Mouse (Mus musculus): Measurements from ENCODE around the gene Npr1. TPM values are rescaled to one million over a fixed set of nuclear protein-coding genes. Genes with fewer than 3 reads are reported as not detected.
A peak's percentile ranks its signal among the peaks of the same experiment; 100 is the strongest.

Gene Npr1
- total RNA-seq, 1 experiment from 2014 or later = not detected

- ATAC-seq (replicated peaks in 1 of 2; ENCODE audit: insufficient read depth in 1 of 2, low FRiP score in 2 of 2, low TSS enrichment in 1 of 2, low read depth in 1 of 2, poor library complexity in 2 of 2, severe bottlenecking in 2 of 2) = peak; percentile 98 to 99
Measured at GRCm38 (mm10) chr3:90490696-90491256, 25.1 kb upstream of the Npr1 start, which contains the start of gene Snapin. TSS of gene Snapin (minus strand) at chr3:90491033.

GRCm38 (mm10) chr3:90488576-90488975 lies 22.9 kb upstream of the Npr1 start:
- no peak for ATAC-seq (replicated peaks in 1 of 2; ENCODE audit: insufficient read depth in 1 of 2, low FRiP score in 2 of 2, low TSS enrichment in 1 of 2, low read depth in 1 of 2, poor library complexity in 2 of 2, severe bottlenecking in 2 of 2)

GRCm38 (mm10) chr3:90486998-90487397 lies 21.3 kb upstream of the Npr1 start:
- ATAC-seq (replicated peaks in 1 of 2; ENCODE audit: insufficient read depth in 1 of 2, low FRiP score in 2 of 2, low TSS enrichment in 1 of 2, low read depth in 1 of 2, poor library complexity in 2 of 2, severe bottlenecking in 2 of 2) = no peak

- ATAC-seq (replicated peaks in 1 of 2; ENCODE audit: insufficient read depth in 1 of 2, low FRiP score in 2 of 2, low TSS enrichment in 1 of 2, low read depth in 1 of 2, poor library complexity in 2 of 2, severe bottlenecking in 2 of 2) = peak; percentile 98
Measured at GRCm38 (mm10) chr3:90475831-90476611, 10.4 kb upstream of the Npr1 start, which contains the start of gene Ilf2. TSS of gene Ilf2 (plus strand) at chr3:90476126.

GRCm38 (mm10) chr3:90475151-90475830 lies 9.6 kb upstream of the Npr1 start:
- ATAC-seq (replicated peaks in 1 of 2; ENCODE audit: insufficient read depth in 1 of 2, low FRiP score in 2 of 2, low TSS enrichment in 1 of 2, low read depth in 1 of 2, poor library complexity in 2 of 2, severe bottlenecking in 2 of 2) = no peak; a peak in 1 of 4 replicates

- ATAC-seq (replicated peaks in 1 of 2; ENCODE audit: insufficient read depth in 1 of 2, low FRiP score in 2 of 2, low TSS enrichment in 1 of 2, low read depth in 1 of 2, poor library complexity in 2 of 2, severe bottlenecking in 2 of 2) = peak; percentile 37; a peak in 2 of 4 replicates
Measured at GRCm38 (mm10) chr3:90472213-90472612, 6.5 kb upstream of the Npr1 start.

GRCm38 (mm10) chr3:90467618-90468300 lies 2.1 kb upstream of the Npr1 start:
- ATAC-seq (replicated peaks in 1 of 2; ENCODE audit: insufficient read depth in 1 of 2, low FRiP score in 2 of 2, low TSS enrichment in 1 of 2, low read depth in 1 of 2, poor library complexity in 2 of 2, severe bottlenecking in 2 of 2) = no peak

- peak; percentile 24 to 33; a peak in 2 of 4 replicates for ATAC-seq (replicated peaks in 1 of 2; ENCODE audit: insufficient read depth in 1 of 2, low FRiP score in 2 of 2, low TSS enrichment in 1 of 2, low read depth in 1 of 2, poor library complexity in 2 of 2, severe bottlenecking in 2 of 2)
Measured at GRCm38 (mm10) chr3:90466311-90466766, 673 bp upstream of the Npr1 start.

- ATAC-seq (replicated peaks in 1 of 2; ENCODE audit: insufficient read depth in 1 of 2, low FRiP score in 2 of 2, low TSS enrichment in 1 of 2, low read depth in 1 of 2, poor library complexity in 2 of 2, severe bottlenecking in 2 of 2) = peak in 1 of 2 experiments; percentile 22; a peak in 2 of 4 replicates
Measured at GRCm38 (mm10) chr3:90465081-90465685, 483 bp downstream of the Npr1 start.

GRCm38 (mm10) chr3:90464552-90465080 lies 1.1 kb downstream of the Npr1 start:
- ATAC-seq (replicated peaks in 1 of 2; ENCODE audit: insufficient read depth in 1 of 2, low FRiP score in 2 of 2, low TSS enrichment in 1 of 2, low read depth in 1 of 2, poor library complexity in 2 of 2, severe bottlenecking in 2 of 2) = peak in 1 of 2 experiments; percentile 16; a peak in 2 of 4 replicates

- no peak for ATAC-seq (replicated peaks in 1 of 2; ENCODE audit: insufficient read depth in 1 of 2, low FRiP score in 2 of 2, low TSS enrichment in 1 of 2, low read depth in 1 of 2, poor library complexity in 2 of 2, severe bottlenecking in 2 of 2)
Measured at GRCm38 (mm10) chr3:90462579-90462978, 3.1 kb downstream of the Npr1 start.

GRCm38 (mm10) chr3:90461935-90462334 lies 3.7 kb downstream of the Npr1 start:
- ATAC-seq (replicated peaks in 1 of 2; ENCODE audit: insufficient read depth in 1 of 2, low FRiP score in 2 of 2, low TSS enrichment in 1 of 2, low read depth in 1 of 2, poor library complexity in 2 of 2, severe bottlenecking in 2 of 2) = no peak

GRCm38 (mm10) chr3:90460315-90460714 lies 5.4 kb downstream of the Npr1 start:
- ATAC-seq (replicated peaks in 1 of 2; ENCODE audit: insufficient read depth in 1 of 2, low FRiP score in 2 of 2, low TSS enrichment in 1 of 2, low read depth in 1 of 2, poor library complexity in 2 of 2, severe bottlenecking in 2 of 2) = no peak

- ATAC-seq (replicated peaks in 1 of 2; ENCODE audit: insufficient read depth in 1 of 2, low FRiP score in 2 of 2, low TSS enrichment in 1 of 2, low read depth in 1 of 2, poor library complexity in 2 of 2, severe bottlenecking in 2 of 2) = no peak
Measured at GRCm38 (mm10) chr3:90459727-90460126, 5.9 kb downstream of the Npr1 start.

GRCm38 (mm10) chr3:90454931-90455330 lies 10.7 kb downstream of the Npr1 start:
- ATAC-seq (replicated peaks in 1 of 2; ENCODE audit: insufficient read depth in 1 of 2, low FRiP score in 2 of 2, low TSS enrichment in 1 of 2, low read depth in 1 of 2, poor library complexity in 2 of 2, severe bottlenecking in 2 of 2) = no peak

GRCm38 (mm10) chr3:90451396-90452095 lies 14.1 kb downstream of the Npr1 start:
- no peak for ATAC-seq (replicated peaks in 1 of 2; ENCODE audit: insufficient read depth in 1 of 2, low FRiP score in 2 of 2, low TSS enrichment in 1 of 2, low read depth in 1 of 2, poor library complexity in 2 of 2, severe bottlenecking in 2 of 2)

Data from hematopoietic stem cell, adult 5-6 weeks (primary cell).